Mouse (Mus musculus): ENCODE measurements around the gene Tfpi.

Tfpi gene

DNA sequence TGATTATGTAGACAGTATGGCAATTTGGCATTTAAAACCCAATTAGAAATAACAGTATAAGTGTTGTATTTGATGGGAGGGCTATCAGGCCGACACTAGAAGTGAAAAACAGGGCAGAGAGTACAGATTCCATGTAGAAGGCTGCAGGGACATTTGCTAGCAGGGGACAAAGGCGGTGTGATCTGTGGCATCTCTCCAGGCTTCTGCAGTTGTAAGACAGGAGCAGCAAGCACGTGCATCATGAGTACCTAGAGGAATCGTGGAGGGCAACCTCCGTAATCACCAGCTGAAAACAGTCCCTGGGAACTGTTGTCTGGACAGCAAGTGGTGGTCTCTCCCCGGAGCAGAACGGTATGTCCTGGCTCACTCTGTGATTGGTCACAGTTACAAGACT lies 88.6 kb downstream of the Tfpi start:
- DNase-seq: no peak

- no peak for DNase-seq
Measured at GRCm38 (mm10) chr2:84387394-84388022, 89.1 kb downstream of the Tfpi start.

DNA sequence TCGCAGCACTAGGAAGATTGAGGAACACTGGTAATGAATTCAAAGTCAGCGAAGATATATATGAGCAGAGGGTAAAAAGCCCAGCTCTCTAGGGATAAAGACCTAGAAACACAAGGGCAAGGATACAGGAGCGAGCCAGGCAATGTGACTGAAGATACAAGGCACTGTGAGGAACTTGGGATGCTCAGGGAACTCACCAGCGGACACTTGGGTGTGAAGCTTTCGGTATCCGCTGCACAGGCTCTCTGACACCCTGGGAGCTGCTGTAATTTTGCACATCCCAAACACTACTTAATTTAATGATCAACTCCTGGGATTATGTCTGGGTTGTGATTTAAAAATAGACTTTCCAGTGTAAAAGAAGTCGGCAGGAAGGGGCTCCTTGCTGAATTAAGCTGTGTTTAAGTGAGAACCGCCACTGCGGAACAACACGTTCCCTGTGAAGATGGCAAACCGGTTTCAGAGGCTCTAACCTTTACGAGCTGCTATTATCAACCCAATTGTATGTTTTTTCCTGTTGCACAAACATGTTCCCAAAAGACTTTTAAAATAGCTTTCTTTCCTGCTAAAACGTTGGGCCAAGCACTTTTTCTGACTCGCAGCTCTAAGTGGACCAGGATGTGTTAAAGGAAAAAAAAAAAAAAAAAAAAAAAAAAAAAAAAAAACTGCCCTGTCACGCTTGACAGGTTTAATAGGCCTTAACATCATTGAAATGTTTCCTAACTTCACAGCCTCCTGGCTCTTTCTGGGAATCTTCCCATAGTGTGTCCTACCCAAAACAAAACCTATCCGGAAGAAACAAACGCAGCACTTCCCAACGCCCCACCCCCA lies 89.8 kb downstream of the Tfpi start:
- DNase-seq: no peak

- DNase-seq: no peak
Measured at GRCm38 (mm10) chr2:84384911-84385693, 91.5 kb downstream of the Tfpi start.

- DNase-seq: no peak
Measured at GRCm38 (mm10) chr2:84383828-84384227, 92.7 kb downstream of the Tfpi start.

Data from right cerebral cortex, adult 18-20 months (tissue).